Mouse (Mus musculus) retina, embryonic 14.5 days (tissue): ENCODE measurements around the gene Spats2l.

ENCODE experiments used
- DNase-seq: peaks from one replicate; pipeline ENCODE4 v3.0.0-alpha.2; 2015; ENCODE audit warnings: low spot score

Gene Spats2l

GRCm38 (mm10) chr1:57774001-57774667 is at the start of gene Spats2l:
Spats2l (plus strand) TSS chr1:57774162.
- peak; percentile 70 for DNase-seq

- DNase-seq = no peak
These were observed 48.7 kb upstream of the Spats2l start for GRCm38 (mm10) chr1:57725268-57725667.

- no peak for DNase-seq
These were observed 38.1 kb upstream of the Spats2l start for GRCm38 (mm10) chr1:57735877-57736276.

- DNase-seq = no peak
These were observed 32.2 kb upstream of the Spats2l start for GRCm38 (mm10) chr1:57741740-57742139.

GRCm38 (mm10) chr1:57742266-57742665 is 31.7 kb upstream of the Spats2l start:
- no peak for DNase-seq

- DNase-seq = no peak
These were observed 22.2 kb upstream of the Spats2l start for GRCm38 (mm10) chr1:57751781-57752180.

GRCm38 (mm10) chr1:57766396-57766795 is 7.6 kb upstream of the Spats2l start:
- no peak for DNase-seq

GRCm38 (mm10) chr1:57773326-57773725 is 636 bp upstream of the Spats2l start:
- DNase-seq = no peak

GRCm38 (mm10) chr1:57774668-57775495 is 920 bp downstream of the Spats2l start:
- peak; percentile 71 for DNase-seq

GRCm38 (mm10) chr1:57775496-57775790 is 1.5 kb downstream of the Spats2l start:
- no peak for DNase-seq

GRCm38 (mm10) chr1:57776671-57777281 is 2.8 kb downstream of the Spats2l start:
- no peak for DNase-seq

- DNase-seq = no peak
These were observed 10.3 kb downstream of the Spats2l start for GRCm38 (mm10) chr1:57784300-57784699.

- DNase-seq = no peak
These were observed 15.9 kb downstream of the Spats2l start for GRCm38 (mm10) chr1:57789831-57790230.

GRCm38 (mm10) chr1:57792212-57792611 is 18.2 kb downstream of the Spats2l start:
- DNase-seq = no peak

GRCm38 (mm10) chr1:57795838-57796237 is 21.9 kb downstream of the Spats2l start:
- no peak for DNase-seq

GRCm38 (mm10) chr1:57799398-57799797 is 25.4 kb downstream of the Spats2l start:
- no peak for DNase-seq

- no peak for DNase-seq
These were observed 26.9 kb downstream of the Spats2l start for GRCm38 (mm10) chr1:57800846-57801245.

GRCm38 (mm10) chr1:57806126-57806525 is 32.2 kb downstream of the Spats2l start:
- DNase-seq = no peak

- DNase-seq = no peak
These were observed 33.9 kb downstream of the Spats2l start for GRCm38 (mm10) chr1:57807882-57808281.

- DNase-seq = no peak
These were observed 36.3 kb downstream of the Spats2l start for GRCm38 (mm10) chr1:57810221-57810620.

- no peak for DNase-seq
These were observed 43.1 kb downstream of the Spats2l start for GRCm38 (mm10) chr1:57817103-57817502.

GRCm38 (mm10) chr1:57820428-57820997 is 46.6 kb downstream of the Spats2l start:
- no peak for DNase-seq
